Mouse (Mus musculus): Measurements from ENCODE around the gene Gm6164.
"Not testable (repeated sequence)": the region's sequence is repeated elsewhere in the genome, so short reads cannot be mapped to it uniquely, and the experiment has no call there.

- TF ChIP-seq CTCF, POLR2A (IDR thresholded peaks at IDR 0.05; ENCODE audit: extremely low read depth, insufficient read depth, low read length): not testable (repeated sequence)
These were observed at the start of gene Gm6164 for GRCm38 (mm10) chr7:20205507-20205906.

All from cortical plate, adult 2 months (tissue).